Mouse (Mus musculus): ENCODE measurements at regions not wholly inside any gene's neighbourhood (a gene's known extent, or its start where the extent isn't known, plus 50 kb on each side); places are given as distances from the start of the nearest gene placed in this dataset.

- no peak for TF ChIP-seq CTCF (IDR thresholded peaks at IDR 0.05; ENCODE audit: control insufficient read depth, insufficient read depth, insufficient read length)
- TF ChIP-seq MAX (IDR thresholded peaks at IDR 0.05), result no peak
- TF ChIP-seq USF1 (IDR thresholded peaks at IDR 0.05; ENCODE audit: low read depth), result no peak
- no peak for TF ChIP-seq CEBPB (IDR thresholded peaks at IDR 0.05; ENCODE audit: low read depth)
- TF ChIP-seq MYOD1 (IDR thresholded peaks at IDR 0.05; ENCODE audit: control insufficient read depth, insufficient read length, low read depth), result no peak
- no peak for TF ChIP-seq MYOG (IDR thresholded peaks at IDR 0.05; ENCODE audit: control insufficient read depth, extremely low read depth, insufficient read length)
- no peak for TF ChIP-seq FOSL1 (IDR thresholded peaks at IDR 0.05; ENCODE audit: insufficient read depth, low read length, poor library complexity, severe bottlenecking)
These were observed 69.7 kb upstream of the Slc22a22 start for GRCm38 (mm10) chr15:57547154-57547553.

Measured in C2C12 (cell line).